In the genomic region with DNA sequence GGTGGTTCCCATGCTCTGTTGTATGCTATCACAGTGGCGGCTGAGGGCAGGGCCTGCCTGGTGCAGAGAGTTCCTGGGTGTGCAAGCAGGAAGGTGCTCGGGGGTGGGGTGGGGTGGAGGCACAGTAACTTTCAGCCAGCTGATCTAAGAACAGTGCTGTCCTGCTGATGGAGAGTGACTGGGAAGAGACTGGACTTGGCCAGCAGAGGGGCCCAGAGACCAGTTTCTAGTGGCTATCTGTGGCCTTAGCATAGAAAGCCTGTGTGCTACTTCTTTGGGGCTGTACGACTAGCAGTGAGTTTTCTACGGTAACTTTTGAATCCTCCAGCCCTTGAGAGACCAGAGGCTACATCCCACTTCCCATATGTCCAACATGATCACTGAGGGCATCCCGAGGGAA, we compare ENCODE assay signal across 8 mouse cellular contexts. TPM values are rescaled to one million over a fixed set of nuclear protein-coding genes. Genes with fewer than 3 reads are reported as not detected.
DNase-seq lines count a peak whose midpoint lies in the region.
"Had no signal": no experiment of that assay in that cellular context is flagged by ENCODE, and none has a peak within 500 bp of the region (broad histone marks: within the 10 kb centered on the region; RNA-seq: fewer than 3 reads in every experiment).

No protein-coding gene starts in this region.

- peak; percentile 9 for DNase-seq in right cerebral cortex, adult 18-20 months
- no peak for DNase-seq in right cerebral cortex, postnatal 36 days (ENCODE audit: low spot score in 2 of 2)
- peak; percentile 55 for DNase-seq in embryo, embryonic 10 days (ENCODE audit: low spot score)
- peak; percentile 63 to 66 for DNase-seq in heart, postnatal 10 days
- DNase-seq in left cerebral cortex, postnatal 25 days (ENCODE audit: low spot score in 2 of 2), result peak; percentile 12 to 20
- peak; percentile 45 for DNase-seq in neural tube, embryonic 10.5 days (ENCODE audit: extremely low spot score, low spot score)
- no peak for DNase-seq in thymus, postnatal 10 days (ENCODE audit: low spot score in 2 of 2)

- intact Hi-C loops in heart, postnatal 10 days (cut with DNase I), result loop anchor here (2.0 kb wide), 2 partner anchors 58 to 88 kb away; no protein-coding TSS in a partner anchor
- intact Hi-C loops in left cerebral cortex, postnatal 25 days (cut with DNase I), result loop anchor here (2.0 to 5.0 kb wide), 3 partner anchors 43 to 86 kb away; no protein-coding TSS in a partner anchor

RNA-seq across cellular contexts. Expression of a gene that starts 4.0 kb away (rescaled TPM):
- not detected for total RNA-seq in heart, postnatal 10 days (2021)
- total RNA-seq in left cerebral cortex, postnatal 25 days (2021), result not detected
- total RNA-seq: layer of hippocampus, postnatal 36 days had no signal

RNA-seq across cellular contexts. Expression of a gene that starts 18.9 kb away (rescaled TPM):
- not detected for total RNA-seq in heart, postnatal 10 days (2021)
- total RNA-seq in left cerebral cortex, postnatal 25 days (2021), result not detected
- total RNA-seq: layer of hippocampus, postnatal 36 days had no signal

RNA-seq across cellular contexts. Expression of a gene that starts 44.8 kb away (rescaled TPM):
- 10 to 100 TPM; 37.5 to 39.1 TPM for total RNA-seq in heart, postnatal 10 days (2021)
- total RNA-seq in left cerebral cortex, postnatal 25 days (2021), result 100 to 1,000 TPM; 472 to 481 TPM

Comparison
In these comparisons a context has a peak if more than half of its experiments do, and no peak if none do; other contexts are left out.
1. DNase-seq: peak in right cerebral cortex, adult 18-20 months (single experiment), embryo, embryonic 10 days (single experiment), heart, postnatal 10 days (2 of 2), left cerebral cortex, postnatal 25 days (2 of 2) and neural tube, embryonic 10.5 days (single experiment); none in right cerebral cortex, postnatal 36 days (0 of 2) and thymus, postnatal 10 days (0 of 2).
2. RNA of a gene that starts 44.8 kb away (total RNA-seq): 472 to 481 TPM in left cerebral cortex, postnatal 25 days; 37.5 to 39.1 TPM in heart, postnatal 10 days; every median in the first group is over 10 times any median in the second.